Mouse (Mus musculus): Measurements from ENCODE around the gene Il1rl1.

The Il1rl1 gene

DNA sequence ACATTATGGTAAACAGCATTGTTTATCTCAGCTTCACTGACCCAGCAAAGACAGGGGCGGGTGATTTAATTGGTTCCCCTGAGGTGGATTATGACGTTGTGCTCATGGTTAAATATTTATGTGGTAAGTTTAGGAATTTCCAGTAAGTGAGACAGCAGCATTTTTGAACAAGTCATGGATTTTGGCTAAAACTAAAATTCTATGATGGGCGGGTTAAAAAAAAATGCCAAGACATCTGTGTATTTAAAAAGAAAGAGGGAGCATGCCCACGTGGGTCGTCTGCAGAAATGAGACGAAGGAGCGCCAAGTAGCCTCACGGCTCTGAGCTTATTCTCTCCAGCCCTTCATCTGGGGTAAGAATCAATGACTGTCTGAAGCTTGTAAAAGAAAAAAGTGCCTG is 10.1 kb downstream of the Il1rl1 start:
- no peak for DNase-seq

DNA sequence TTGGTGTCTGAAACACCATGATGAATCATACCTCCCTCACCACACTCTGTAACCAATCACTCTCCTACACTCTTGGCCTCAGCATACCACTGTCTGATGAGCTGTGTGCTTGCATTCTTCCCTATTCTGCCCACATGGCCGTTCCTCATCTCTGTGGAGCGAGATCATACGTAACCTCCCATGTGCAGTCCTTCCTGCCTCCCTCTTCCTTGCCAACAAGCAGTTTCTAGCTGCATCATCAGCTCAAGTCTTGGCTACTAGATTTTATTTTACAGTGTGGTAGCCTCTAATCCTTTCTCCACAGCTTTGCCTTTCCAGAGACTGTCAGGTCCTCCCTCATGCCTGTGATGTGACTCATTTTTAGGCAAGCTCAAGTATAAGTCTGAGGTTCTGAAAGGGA is 15.4 kb downstream of the Il1rl1 start:
- no peak for DNase-seq

DNA sequence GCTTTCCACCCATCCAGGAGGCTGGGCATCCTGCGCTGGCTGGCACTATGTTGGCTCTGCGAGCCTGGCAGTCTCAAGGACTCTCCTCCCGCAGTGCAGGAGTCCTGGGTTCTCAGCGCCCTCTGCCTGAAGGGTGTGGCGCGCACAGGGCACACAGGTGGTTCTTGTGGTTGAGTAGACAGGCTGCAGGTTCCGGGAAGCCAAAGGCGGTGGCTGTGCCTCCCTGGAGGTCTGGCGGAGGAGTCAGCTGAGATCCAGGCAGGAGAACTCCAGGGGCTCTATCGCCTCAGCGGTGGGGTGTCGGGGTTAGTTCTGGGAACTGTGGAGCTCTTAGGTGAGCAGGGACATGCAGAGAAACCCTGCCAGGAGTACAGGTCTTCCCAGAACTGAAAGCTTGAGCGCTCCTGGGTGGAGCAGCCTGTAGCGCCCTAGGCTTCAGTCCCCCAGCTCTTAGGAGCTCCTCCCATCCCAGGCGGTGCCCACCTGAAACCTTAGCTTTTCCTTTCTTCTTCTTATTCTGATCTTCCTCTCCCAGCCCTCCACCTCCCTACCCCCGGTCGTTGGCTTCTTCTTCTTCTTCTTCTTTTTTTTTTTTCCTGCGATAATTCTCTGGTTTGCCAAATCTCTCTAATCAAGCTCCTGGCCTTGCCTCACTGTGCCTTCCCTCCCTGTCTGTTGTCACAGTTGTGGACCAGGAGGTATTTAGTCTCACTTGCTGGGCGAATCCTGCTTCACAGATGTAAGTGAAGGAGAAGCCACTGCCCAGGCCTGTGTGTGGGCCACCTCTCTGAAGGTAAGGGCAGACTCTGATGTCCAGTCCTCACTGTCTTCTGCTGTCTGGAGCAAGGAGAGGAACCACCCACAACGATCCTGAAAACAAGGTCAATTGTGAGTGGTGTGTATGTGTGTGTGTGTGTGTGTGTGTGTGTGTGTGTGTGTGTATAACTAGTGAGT is 36.4 kb downstream of the Il1rl1 start, which contains the start of gene Il18r1:
Il18r1 (plus strand) TSS at position 76 of the 954 bp plus-strand sequence.
- DNase-seq, result no peak

DNA sequence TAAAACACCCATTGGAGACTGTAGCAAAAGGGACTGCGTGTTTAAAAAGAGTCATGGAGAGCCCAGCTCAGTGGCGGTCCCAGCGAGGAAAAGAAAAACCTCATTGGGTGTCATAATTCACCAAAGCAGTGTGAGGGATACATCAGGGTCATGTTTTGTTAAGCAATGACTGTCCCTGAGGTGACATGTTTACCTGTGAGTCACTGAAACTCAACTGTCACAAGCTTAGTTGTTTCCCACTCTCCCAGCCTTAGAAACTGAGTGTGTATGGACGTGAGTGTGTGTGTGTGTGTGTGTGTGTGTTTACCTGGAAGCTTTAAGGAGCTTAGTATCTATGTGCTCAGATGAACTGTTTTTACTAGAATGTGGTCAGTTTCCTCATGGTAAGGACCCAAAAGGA is 37.9 kb downstream of the Il1rl1 start:
- DNase-seq, result no peak

DNA sequence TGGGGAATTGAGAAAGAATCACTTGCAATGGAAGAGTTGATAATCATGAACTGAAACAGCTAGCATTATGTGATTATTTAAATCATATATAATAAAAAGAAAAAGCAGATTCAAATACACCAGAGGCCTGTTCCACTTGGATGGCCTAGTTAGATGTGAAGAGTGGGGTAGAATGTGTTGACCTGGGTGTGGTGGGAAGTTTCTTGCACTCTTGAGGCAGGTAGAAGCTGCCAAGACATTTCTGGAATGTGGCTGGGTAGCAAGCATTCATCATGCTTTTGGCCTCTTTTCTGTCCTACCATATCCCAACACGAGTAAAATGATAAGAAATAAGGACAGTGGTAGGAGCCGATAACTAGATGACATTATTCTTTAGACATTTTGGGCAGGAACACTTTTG is 39.4 kb downstream of the Il1rl1 start:
- DNase-seq, result no peak

DNA sequence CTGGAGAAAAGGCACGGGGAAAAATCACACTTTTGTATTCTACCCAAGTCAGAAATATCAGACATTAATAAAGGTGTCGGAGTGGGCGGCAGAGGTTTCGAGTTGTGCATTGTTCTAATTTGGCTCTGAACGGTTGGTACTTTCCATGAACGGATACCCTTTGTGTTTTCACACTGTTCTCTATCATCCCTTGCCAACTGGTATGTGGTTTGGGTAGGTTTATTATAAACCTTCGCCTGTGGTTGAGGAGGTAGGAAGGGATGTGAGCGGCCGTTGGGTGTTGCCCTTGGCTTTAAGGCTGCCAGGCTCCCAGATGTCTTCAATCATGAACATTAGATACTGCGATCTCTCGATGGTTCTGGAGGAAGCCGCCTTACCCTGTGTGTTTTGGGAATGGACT is 40.5 kb downstream of the Il1rl1 start:
- DNase-seq, result no peak

DNA sequence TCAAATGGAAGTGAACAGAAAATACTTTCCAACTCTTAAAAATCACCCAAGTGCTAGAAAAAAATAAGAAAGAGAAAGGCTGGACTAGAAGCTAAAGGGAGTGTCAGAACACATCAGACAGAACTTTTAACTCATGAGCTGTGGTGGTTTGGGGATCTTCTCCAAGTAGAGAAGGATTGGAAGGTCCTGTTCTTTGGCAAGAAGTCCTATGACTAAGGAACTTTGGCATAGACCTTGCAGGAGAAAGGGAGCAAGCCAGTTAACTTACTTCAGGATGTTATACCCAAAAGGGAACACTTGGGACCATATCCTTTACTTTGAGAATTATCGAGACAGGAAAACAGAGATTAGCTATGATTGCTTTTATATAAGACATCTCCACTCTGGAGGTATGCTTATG is 43.0 kb downstream of the Il1rl1 start:
- no peak for DNase-seq

DNA sequence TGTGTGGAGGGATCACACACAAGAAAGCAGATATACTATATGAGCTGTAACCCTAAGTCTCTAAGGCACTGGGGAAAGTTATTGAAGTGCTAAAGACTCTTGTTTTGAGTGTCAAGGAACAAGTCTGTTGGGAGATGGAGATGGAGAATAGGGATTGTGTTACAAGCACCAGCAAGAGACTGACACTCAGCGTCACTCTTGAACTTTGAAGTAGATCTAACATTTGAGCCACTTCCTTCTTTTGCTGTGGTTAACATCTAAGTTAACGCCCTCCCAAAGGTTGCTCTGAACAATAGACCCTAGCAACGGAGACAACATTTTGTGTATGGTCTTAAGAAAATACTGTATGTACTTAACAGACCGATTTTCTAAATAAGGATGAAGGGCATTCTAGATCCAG is 44.3 kb downstream of the Il1rl1 start:
- DNase-seq, result no peak

DNA sequence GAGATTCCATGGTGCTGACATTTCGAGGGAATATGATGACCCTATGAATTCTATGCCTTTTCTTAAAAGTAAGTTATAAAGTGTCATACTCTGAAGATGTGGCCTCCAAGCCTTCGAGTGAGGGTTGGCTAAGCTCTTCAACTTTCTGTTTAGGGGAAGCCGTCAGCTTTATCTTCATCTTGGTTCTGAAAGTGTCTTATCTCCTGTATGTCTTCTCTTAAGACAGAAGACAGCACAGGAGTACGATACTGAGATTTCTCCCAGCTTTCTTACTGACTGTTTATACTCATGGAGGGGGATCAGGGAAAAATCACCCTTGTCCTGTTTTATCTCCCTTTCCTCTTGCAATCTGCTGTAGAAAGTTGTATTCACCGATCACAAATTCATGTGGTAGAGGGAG is 45.0 kb downstream of the Il1rl1 start:
- no peak for DNase-seq

DNA sequence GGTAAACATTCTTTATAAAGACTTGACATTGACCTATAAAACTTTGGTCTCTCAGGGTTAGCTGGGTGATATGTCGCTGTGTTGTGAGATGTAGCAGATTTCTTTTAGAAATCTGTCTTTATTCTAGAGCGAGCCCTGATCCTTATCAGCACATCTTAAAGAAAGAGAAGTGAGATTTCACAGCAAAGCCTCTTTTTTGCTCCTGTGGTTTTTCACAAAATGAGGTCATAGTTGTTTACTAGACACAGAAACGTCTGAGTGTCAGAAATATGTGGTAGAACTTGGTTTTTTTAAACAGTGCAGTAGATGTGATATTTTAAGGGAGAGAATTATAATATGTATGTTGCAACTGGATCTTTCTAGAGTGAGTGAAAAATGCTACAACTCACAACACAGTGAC is 46.3 kb downstream of the Il1rl1 start:
- no peak for DNase-seq

DNA sequence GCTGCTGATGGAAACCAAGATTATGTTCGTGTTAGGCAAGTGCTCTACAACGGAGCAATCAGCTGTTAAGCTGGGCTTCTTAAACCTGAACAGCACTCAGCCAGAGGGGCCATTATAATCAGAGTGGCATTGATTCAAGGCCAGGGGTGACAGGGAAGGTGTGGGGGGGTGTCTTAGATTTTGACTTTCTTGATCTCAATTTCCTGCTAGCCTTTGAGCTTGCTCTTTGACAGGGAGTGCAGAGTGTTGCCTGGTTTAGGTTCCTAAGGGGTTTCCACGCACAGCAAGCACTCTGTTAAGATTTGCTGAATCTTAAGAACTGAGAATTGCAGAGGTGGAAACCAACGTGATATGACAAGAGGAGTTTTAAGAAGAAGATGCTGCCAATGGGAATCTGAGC is 47.4 kb downstream of the Il1rl1 start:
- no peak for DNase-seq

DNA sequence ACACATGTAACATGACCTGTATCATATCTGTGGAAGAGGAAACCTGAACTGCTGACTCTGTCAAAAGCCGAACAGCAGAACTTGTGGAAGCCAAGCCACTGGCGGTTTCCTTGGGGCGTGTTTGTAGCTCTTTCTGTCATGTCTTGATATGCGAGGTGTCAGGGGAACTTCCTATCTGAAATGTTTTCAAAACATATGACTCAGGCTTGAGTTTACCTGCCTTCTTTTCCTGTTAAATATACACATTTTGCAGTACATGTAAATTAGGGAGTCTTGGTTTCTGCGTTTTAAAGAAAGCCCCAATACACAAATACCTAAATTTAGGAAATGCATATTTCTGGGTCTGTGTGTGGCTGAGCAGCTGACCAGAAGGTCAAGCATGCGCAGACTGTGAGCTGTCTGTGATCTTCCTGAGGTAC is 50.1 kb downstream of the Il1rl1 start:
- no peak for DNase-seq

DNA sequence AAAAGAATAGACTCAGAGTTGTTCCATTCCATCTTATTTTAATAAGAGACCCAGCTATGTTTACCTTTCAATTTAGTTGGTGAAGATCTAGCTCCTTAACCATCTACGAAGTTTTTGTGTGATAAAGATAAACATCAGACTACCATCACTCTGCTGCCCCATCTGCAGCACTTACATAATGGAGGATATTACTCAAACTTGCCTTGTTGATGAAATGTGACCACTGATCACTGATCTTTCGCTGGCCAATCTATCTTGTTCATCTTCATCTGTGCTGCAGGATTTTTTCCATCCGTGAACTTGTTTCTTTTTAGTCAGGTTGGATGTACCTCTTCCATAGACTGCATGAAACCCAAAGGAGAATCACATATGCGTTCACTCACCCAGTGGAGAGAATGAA is 65.2 kb downstream of the Il1rl1 start:
- DNase-seq, result no peak

DNA sequence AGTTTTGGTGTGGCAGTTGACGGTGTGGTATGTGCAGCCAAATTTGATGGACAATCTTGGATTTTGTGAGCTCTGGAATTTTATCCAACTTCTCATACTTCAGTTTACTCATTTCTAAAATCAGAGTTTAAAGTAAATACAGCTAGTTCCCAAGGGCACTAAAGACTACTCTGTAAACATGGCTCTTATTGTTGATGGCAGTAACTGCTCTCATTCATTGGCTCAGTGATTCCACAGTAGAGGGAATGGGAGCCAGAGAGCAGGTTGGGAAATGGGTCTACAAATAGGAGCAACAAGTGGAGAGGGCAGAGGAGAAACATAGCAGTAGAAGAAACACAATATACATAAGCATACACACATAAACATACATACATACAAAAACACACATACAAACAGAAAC is 70.3 kb downstream of the Il1rl1 start:
- no peak for DNase-seq

DNA sequence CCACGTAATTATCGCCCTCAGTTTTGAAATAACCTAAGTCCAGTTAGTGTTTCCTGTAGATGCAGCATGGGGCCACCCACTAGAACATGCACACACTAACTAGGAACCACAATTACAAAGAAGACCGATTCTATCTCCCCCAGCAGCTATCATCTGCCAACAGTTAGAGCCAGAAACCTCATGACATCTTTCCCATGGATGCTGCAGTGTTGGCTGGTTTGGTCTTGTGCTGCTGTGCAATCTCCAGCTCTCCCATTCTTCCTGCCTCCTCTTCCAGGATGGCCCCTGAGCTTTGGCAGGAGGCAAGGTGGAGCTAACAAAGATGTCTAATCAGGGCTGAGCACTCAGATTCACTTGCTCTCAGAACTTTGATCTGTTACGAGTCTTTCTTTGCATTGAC is 71.8 kb downstream of the Il1rl1 start:
- DNase-seq, result no peak

DNA sequence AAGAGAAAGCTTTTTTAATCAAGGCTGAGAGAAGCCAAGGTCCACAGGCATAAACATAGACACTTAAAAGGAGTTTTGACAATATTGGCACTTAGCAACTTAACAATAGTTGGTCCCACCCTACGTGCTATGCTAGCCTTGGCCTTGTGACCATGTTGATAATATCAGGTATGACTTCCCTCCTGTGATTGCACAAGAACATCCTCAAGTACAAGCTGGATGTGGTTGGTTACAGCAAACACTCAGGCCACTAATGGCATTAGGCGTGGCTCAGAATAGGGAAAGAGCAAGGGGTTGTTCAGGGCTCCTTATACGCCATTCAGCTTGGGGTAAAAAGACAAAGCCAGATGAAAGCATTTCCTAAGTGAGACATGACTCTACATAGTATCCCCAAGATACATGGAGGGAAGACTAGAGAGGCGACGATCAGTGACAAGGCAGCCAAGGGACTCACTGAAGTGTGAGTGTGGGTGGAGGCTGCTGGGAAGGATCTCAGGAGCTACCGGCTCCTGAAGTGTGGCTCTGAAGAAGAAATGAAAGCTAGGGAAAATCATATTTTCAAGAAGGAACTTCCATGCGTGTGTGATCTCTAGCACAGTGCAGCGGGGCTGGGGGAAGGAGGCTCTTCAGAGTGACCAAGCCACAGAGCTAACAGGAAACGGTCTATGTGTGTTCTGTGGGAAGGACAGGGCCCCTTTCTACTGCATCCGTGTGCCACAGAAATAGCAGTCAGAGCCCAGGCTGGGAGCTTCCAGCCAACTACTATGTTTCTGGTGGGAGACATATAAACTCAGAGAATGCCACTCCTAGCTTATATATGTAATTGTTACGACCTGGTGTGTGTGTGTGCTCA is 72.4 kb downstream of the Il1rl1 start:
- DNase-seq, result no peak

DNA sequence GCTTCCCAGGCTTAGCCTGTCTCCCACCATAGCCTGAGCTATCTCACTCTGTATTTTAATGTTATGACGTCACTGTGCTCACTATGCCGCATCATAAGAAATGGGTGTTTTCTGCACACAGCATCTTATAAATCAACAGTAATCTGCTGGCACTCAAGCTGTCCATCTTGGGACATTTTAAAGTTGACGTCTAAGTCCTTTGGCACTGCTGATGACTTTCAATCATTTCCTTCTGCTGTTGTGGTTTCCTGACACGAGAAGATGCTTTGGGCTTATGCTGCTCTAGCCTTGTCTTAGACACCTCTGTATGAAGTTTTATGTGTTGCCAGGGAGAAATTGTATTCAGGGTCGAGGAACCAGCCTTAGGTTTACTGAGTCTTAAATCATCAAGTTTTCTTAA is 75.2 kb downstream of the Il1rl1 start:
- DNase-seq, result no peak
